Comparison of ENCODE assay signal across 9 mouse cellular contexts in the genomic region with DNA sequence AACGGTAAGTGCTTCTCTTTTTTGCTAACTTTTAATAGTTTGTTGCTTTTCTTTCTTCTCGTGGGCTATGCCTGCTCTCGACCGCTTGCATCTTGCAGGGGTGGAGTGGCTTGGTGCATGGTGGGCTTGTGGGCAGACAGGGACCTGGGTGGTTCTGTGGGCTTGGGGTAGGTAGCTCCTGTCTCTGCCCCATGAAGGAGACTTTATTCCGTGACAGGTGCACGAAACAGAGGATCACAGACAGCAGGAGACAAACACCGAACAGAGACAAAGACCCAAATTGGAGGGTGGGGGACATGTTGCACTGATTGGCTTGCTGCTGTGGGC.
DNase-seq lines count a peak whose midpoint lies in the region; ATAC-seq and TF ChIP-seq lines count a peak whose summit lies in the region.
"Had no signal": no experiment of that assay in that cellular context is flagged by ENCODE, and none has a peak within 500 bp of the region (broad histone marks: within the 10 kb centered on the region; RNA-seq: fewer than 3 reads in every experiment).

No protein-coding gene starts in this region.

- TF ChIP-seq EP300 in heart, postnatal 0 days (IDR thresholded peaks at IDR 0.05; ENCODE audit: low read depth): no peak

- no peak overlapping the region for H3K9ac ChIP-seq in heart, postnatal 0 days (replicated peaks; ENCODE audit: low read depth, low read length)
- no peak overlapping the region for H3K9ac ChIP-seq in hindbrain, embryonic 12.5 days
- 0 out of 2 replicates have a peak overlapping the region, but pooled peaks have one; percentile 28 for H3K9ac ChIP-seq in midbrain, embryonic 13.5 days (replicated peaks)

- TF ChIP-seq CTCF in heart, postnatal 0 days (IDR thresholded peaks at IDR 0.05; ENCODE audit: low read depth): no peak

- no peaks in the 10 kb centered on the region for H3K36me3 ChIP-seq in heart, postnatal 0 days (replicated peaks; ENCODE audit: control insufficient read depth, insufficient read depth, low read length)
- no peaks in the 10 kb centered on the region for H3K36me3 ChIP-seq in embryonic facial prominence, embryonic 10.5 days (replicated peaks)
- no peaks in the 10 kb centered on the region for H3K36me3 ChIP-seq in hindbrain, embryonic 12.5 days
- H3K36me3 ChIP-seq in midbrain, embryonic 13.5 days: no peaks in the 10 kb centered on the region

- no peak for ATAC-seq in heart, postnatal 0 days (ENCODE audit: insufficient read depth, low read depth)
- peak; percentile 71 for ATAC-seq in hindbrain, embryonic 12.5 days (ENCODE audit: low FRiP score)
- peak; percentile 76 for ATAC-seq in midbrain, embryonic 13.5 days

- peak overlapping the region; percentile 36 for H3K4me2 ChIP-seq in heart, postnatal 0 days (ENCODE audit: low read depth, low read length)
- peak overlapping the region; percentile 54 for H3K4me2 ChIP-seq in hindbrain, embryonic 12.5 days (replicated peaks)
- H3K4me2 ChIP-seq in midbrain, embryonic 13.5 days (replicated peaks): peak overlapping the region; percentile 71

- H3K4me1 ChIP-seq in heart, postnatal 0 days (ENCODE audit: control insufficient read depth, insufficient read depth): 0 out of 2 replicates have a peak, but pooled peaks cover 4% of the 10 kb centered on the region
- H3K4me1 ChIP-seq in embryonic facial prominence, embryonic 10.5 days: peaks cover 67% of the 10 kb centered on the region
- peaks cover 32% of the 10 kb centered on the region for H3K4me1 ChIP-seq in hindbrain, embryonic 12.5 days
- peaks cover 43% of the 10 kb centered on the region for H3K4me1 ChIP-seq in midbrain, embryonic 13.5 days (replicated peaks)

- H3K9me3 ChIP-seq in heart, postnatal 0 days (replicated peaks; ENCODE audit: control insufficient read depth, low read length): no peaks in the 10 kb centered on the region
- no peaks in the 10 kb centered on the region for H3K9me3 ChIP-seq in embryonic facial prominence, embryonic 10.5 days
- no peaks in the 10 kb centered on the region for H3K9me3 ChIP-seq in hindbrain, embryonic 12.5 days (replicated peaks)
- no peaks in the 10 kb centered on the region for H3K9me3 ChIP-seq in midbrain, embryonic 13.5 days

- WGBS in heart, postnatal 0 days: 23% methylated on average over 7 of the region's 7 CpGs
- 5% methylated on average over 7 of the region's 7 CpGs for WGBS in embryonic facial prominence, embryonic 10.5 days
- WGBS in hindbrain, embryonic 12.5 days: 1% methylated on average over 7 of the region's 7 CpGs
- 2% methylated on average over 7 of the region's 7 CpGs for WGBS in midbrain, embryonic 13.5 days

- H3K27me3 ChIP-seq in heart, postnatal 0 days (ENCODE audit: control insufficient read depth, insufficient read depth, low read length): peaks cover 66% of the 10 kb centered on the region
- H3K27me3 ChIP-seq in embryonic facial prominence, embryonic 10.5 days (replicated peaks; ENCODE audit: low read depth, poor library complexity, severe bottlenecking): peaks cover 57% of the 10 kb centered on the region
- peaks cover 16% of the 10 kb centered on the region; the same call in 1 of the 2 replicates for H3K27me3 ChIP-seq in hindbrain, embryonic 12.5 days
- peaks cover 53% of the 10 kb centered on the region for H3K27me3 ChIP-seq in midbrain, embryonic 13.5 days

- no peak for DNase-seq in heart, postnatal 0 days (ENCODE audit: low spot score)
- DNase-seq in heart, adult 8-10 months (ENCODE audit: low spot score): no peak
- no peak for DNase-seq in embryonic facial prominence, embryonic 10.5 days (ENCODE audit: low spot score)
- no peak for DNase-seq in right cerebral cortex, postnatal 10 days (ENCODE audit: low spot score in 2 of 2)
- no peak for DNase-seq in spleen, adult 12 weeks (ENCODE audit: low spot score)
- DNase-seq in adrenal gland, adult 18-20 months (ENCODE audit: low spot score in 2 of 2): no peak
- DNase-seq: kidney, adult 18-20 months had no signal

- H3K4me3 ChIP-seq in heart, postnatal 0 days (ENCODE audit: low read depth, low read length): peak overlapping the region; percentile 5; the same call in 1 of the 2 replicates
- H3K4me3 ChIP-seq in embryonic facial prominence, embryonic 10.5 days: peak overlapping the region; percentile 60
- peak overlapping the region; percentile 29 for H3K4me3 ChIP-seq in hindbrain, embryonic 12.5 days
- peak overlapping the region; percentile 40 for H3K4me3 ChIP-seq in midbrain, embryonic 13.5 days (replicated peaks)

- H3K27ac ChIP-seq in heart, postnatal 0 days (ENCODE audit: low read depth): no peak overlapping the region
- H3K27ac ChIP-seq in embryonic facial prominence, embryonic 10.5 days (replicated peaks): peak overlapping the region; percentile 87
- H3K27ac ChIP-seq in hindbrain, embryonic 12.5 days: no peak overlapping the region; the same call in 1 of the 2 replicates
- no peak overlapping the region for H3K27ac ChIP-seq in midbrain, embryonic 13.5 days

Comparison
In these comparisons a context has a peak if more than half of its experiments do, and no peak if none do; other contexts are left out.
1. H3K4me3 ChIP-seq: peak in every context shown above with its lines; median percentile 60 in embryonic facial prominence, embryonic 10.5 days; 40 in midbrain, embryonic 13.5 days; 29 in hindbrain, embryonic 12.5 days; 5 in heart, postnatal 0 days.